Mouse (Mus musculus) hindbrain, embryonic 15.5 days (tissue): ENCODE data around the gene Asmt. TPM values are rescaled to one million over a fixed set of nuclear protein-coding genes. Genes with fewer than 3 reads are reported as not detected.
A peak's percentile ranks its signal among the peaks of the same experiment; 100 is the strongest.

Experiments used
- ATAC-seq: fragments of 200-750 bp; cut with Nextera tagmentation; 2 replicates; pipeline ENCODE4 v1.8.0; 2017; ENCODE audit warnings: low read depth, moderate number of reproducible peaks, moderate TSS enrichment; ENCODE audit not compliant: low FRiP score
- H3K27ac ChIP-seq: fragments of 300-500 bp; sonication (generic); replicated peaks from 2 replicates; pipeline ENCODE4 v1.5.1; 2015; ENCODE audit warnings: mild to moderate bottlenecking, inconsistent platforms
- H3K27me3 ChIP-seq: fragments of 300-500 bp; sonication (generic); 2 replicates; pipeline ENCODE4 v1.6.1; 2015; ENCODE audit warnings: control low read depth, inconsistent platforms
- H3K36me3 ChIP-seq: fragments of 300-500 bp; sonication (generic); 2 replicates; pipeline ENCODE4 v1.6.1; 2015; ENCODE audit warnings: control low read depth, inconsistent platforms
- H3K4me1 ChIP-seq: fragments of 300-500 bp; sonication (generic); replicated peaks from 2 replicates; pipeline ENCODE4 v1.6.1; 2015; ENCODE audit warnings: control low read depth, inconsistent platforms
- H3K4me2 ChIP-seq: fragments of 300-500 bp; sonication (generic); 2 replicates; pipeline ENCODE4 v1.6.1; 2015; ENCODE audit warnings: moderate library complexity, mild to moderate bottlenecking, inconsistent platforms
- H3K4me3 ChIP-seq: fragments of 300-500 bp; sonication (generic); 2 replicates; pipeline ENCODE4 v1.5.1; 2015; ENCODE audit warnings: mild to moderate bottlenecking, inconsistent platforms
- H3K9ac ChIP-seq: fragments of 300-500 bp; sonication (generic); 2 replicates; pipeline ENCODE4 v1.6.1; 2015; ENCODE audit warnings: inconsistent platforms
- H3K9me3 ChIP-seq: fragments of 300-500 bp; sonication (generic); 2 replicates; pipeline ENCODE4 v1.6.1; 2016; ENCODE audit warnings: control low read depth, inconsistent platforms
- WGBS: fragments of 180-500 bp; shearing (Covaris S2); methylation state at CpG from one replicate; pipeline ENCODE4 v1.1.7; 2015; 5-methylcytosine and 5-hydroxymethylcytosine counted together
- polyA plus RNA-seq: library from polyadenylated mRNA; unstranded; fragments of >200 nt; fragmentation: Nextera tagmentation; extraction: Ambion mirVana; gene quantifications from 2 replicates; pipeline ENCODE4 v1.2.1, GENCODE M21; 2015

Gene Asmt
- polyA plus RNA-seq = not detected in 2 replicates

DNA sequence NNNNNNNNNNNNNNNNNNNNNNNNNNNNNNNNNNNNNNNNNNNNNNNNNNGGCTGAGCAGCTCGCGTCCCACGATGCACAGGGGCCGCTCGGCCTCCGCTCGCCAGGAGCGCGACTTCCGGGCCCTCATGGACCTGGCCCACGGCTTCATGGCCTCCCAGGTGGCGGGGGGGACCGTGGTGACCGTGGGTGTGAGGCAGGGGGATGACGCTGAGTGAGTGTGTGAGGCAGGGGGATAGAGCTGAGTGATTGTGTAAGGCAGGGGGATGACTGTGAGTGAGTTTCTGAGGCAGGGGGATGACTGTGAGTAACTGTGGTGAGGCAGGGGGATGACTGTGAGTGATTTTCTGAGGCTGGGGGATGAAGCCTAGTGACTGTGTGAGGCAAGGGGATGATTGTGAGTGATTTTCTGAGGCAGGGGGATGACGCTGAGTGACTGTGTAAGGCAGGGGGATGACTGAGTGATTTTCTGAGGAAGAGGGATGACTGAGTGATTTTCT lies at the start of gene Asmt:
TSS of gene Asmt (plus strand) at position 51 of the 499 bp plus-strand sequence.
- H3K27me3 ChIP-seq = no peaks in the 10 kb centered on the region
- H3K4me1 ChIP-seq = no peaks in the 10 kb centered on the region
- H3K36me3 ChIP-seq = peaks cover 13% of the 10 kb centered on the region; the same call in 1 of the 2 replicates
- no peak within 1 kb of the TSS for H3K9ac ChIP-seq
- H3K27ac ChIP-seq = no peak within 1 kb of the TSS
- ATAC-seq = peak; percentile 81
- H3K4me2 ChIP-seq = no peak within 1 kb of the TSS
- peaks cover 15% of the 10 kb centered on the region for H3K9me3 ChIP-seq
- 95% methylated on average over 14 of the region's 16 CpGs for WGBS
- H3K4me3 ChIP-seq = no peak within 1 kb of the TSS

- peak; percentile 88 for ATAC-seq
- Histone ChIP-seq H3K9ac (no peak overlapping the region), H3K4me1 (no peaks in the 10 kb centered on the region), H3K27ac (no peak overlapping the region), H3K27me3 (no peaks in the 10 kb centered on the region), H3K36me3 (peaks cover 13% of the 10 kb centered on the region; the same call in 1 of the 2 replicates), H3K4me3 (no peak overlapping the region), H3K4me2 (no peak overlapping the region), H3K9me3 (peaks cover 15% of the 10 kb centered on the region)
- WGBS = 63% methylated on average over 22 of the region's 42 CpGs
Measured at GRCm38 (mm10) chrX:170673233-170673951, 948 bp downstream of the Asmt start.

- Histone ChIP-seq H3K9me3 (peaks cover 15% of the 10 kb centered on the region), H3K4me3 (peak overlapping the region; percentile 21), H3K27me3 (no peaks in the 10 kb centered on the region), H3K36me3 (peaks cover 13% of the 10 kb centered on the region; the same call in 1 of the 2 replicates), H3K9ac (no peak overlapping the region), H3K4me2 (peak overlapping the region; percentile 28; the same call in 1 of the 2 replicates), H3K4me1 (no peaks in the 10 kb centered on the region), H3K27ac (no peak overlapping the region)
- peak; percentile 74 for ATAC-seq
- 76% methylated on average over 23 of the region's 27 CpGs for WGBS
Measured at GRCm38 (mm10) chrX:170674229-170674771, 1.9 kb downstream of the Asmt start.

DNA sequence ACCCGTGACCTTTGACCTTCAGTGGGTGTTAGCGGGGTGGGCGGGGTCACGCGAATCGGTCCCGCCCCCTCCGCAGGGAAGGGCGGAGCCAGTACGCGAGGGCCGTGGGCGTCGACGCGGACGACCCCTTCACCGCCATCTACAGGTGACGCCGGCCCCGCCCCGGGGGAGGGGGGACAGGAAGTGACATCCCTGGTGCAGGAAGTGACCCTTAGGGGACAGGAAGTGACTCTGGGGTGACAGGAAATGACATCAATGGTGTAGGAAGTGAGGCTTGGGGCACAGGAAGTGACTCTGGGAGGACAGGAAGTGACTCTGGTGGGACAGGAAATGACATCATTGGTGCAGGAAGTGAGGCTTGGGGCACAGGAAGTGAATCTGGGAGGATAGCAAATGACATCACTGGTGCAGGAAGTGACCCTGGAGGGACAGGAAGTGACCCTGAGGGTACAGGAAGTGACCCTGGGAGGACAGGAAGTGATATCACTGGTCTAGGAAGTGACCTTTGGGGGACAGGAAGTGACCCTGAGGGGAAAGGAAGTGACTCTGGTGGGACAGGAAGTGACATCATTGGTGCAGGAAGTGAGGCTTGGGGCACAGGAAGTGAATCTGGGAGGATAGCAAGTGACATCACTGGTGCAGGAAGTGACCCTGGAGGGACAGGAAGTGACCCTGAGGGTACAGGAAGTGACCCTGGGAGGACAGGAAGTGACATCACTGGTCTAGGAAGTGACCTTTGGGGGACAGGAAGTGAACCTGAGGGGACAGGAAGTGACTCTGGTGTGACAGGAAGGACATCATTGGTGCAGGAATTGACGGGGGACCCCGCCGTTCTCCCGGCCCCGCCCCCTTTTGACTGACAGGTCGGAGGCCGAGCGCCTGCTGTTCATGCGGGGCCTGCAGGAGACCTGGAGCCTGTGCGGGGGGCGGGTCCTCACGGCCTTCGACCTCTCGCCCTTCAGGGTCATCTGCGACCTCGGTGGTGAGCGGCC lies 2.7 kb downstream of the Asmt start:
- H3K4me1 ChIP-seq = no peaks in the 10 kb centered on the region
- H3K4me3 ChIP-seq = no peak overlapping the region
- H3K4me2 ChIP-seq = no peak overlapping the region
- H3K36me3 ChIP-seq = peaks cover 13% of the 10 kb centered on the region; the same call in 1 of the 2 replicates
- H3K27ac ChIP-seq = no peak overlapping the region
- 75% methylated on average over 30 of the region's 39 CpGs for WGBS
- no peaks in the 10 kb centered on the region for H3K27me3 ChIP-seq
- H3K9me3 ChIP-seq = peaks cover 15% of the 10 kb centered on the region
- peak; percentile 29; the same call in 1 of the 2 replicates for ATAC-seq
- no peak overlapping the region for H3K9ac ChIP-seq

- H3K9me3 ChIP-seq = peaks cover 15% of the 10 kb centered on the region
- peaks cover 13% of the 10 kb centered on the region; the same call in 1 of the 2 replicates for H3K36me3 ChIP-seq
- no peak for ATAC-seq
- 96% methylated on average over 24 of the region's 39 CpGs for WGBS
- H3K9ac ChIP-seq = no peak overlapping the region
- H3K4me2 ChIP-seq = no peak overlapping the region
- no peak overlapping the region for H3K4me3 ChIP-seq
- H3K4me1 ChIP-seq = no peaks in the 10 kb centered on the region
- H3K27me3 ChIP-seq = no peaks in the 10 kb centered on the region
- no peak overlapping the region for H3K27ac ChIP-seq
Measured at GRCm38 (mm10) chrX:170675923-170676605, 3.6 kb downstream of the Asmt start.

DNA sequence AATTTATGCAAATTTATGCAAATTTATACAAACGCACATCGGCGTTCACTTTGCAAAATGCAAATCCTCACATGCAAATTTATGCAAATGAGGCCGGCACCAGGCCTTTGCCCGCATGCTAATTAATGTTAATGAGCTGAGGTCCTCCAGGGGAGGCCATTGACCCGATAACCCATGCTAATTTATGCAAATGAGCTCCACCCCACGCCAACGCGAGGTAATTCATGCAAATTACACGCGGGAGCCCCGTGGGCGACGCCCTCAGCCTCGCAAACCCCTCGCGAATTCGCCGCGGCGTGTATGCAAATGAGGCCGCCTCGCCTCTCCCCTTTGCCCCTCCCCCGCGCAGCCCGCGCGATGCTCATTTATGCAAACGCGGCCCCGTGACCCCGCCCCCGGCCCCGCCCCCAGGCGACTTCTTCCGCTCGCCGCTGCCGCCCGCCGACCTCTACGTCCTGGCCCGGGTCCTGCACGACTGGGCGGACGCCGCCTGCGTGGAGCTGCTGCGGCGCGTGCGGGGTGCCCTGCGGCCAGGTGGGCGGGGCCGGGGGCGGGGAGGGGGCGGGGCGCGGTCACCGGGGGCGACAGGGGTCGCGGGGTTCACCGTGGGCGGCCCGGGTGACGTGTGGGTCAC lies 4.3 kb downstream of the Asmt start:
- Histone ChIP-seq H3K9me3 (peaks cover 15% of the 10 kb centered on the region), H3K36me3 (peaks cover 13% of the 10 kb centered on the region; the same call in 1 of the 2 replicates), H3K4me2 (no peak overlapping the region), H3K9ac (no peak overlapping the region), H3K27me3 (no peaks in the 10 kb centered on the region), H3K4me3 (no peak overlapping the region), H3K4me1 (no peaks in the 10 kb centered on the region), H3K27ac (no peak overlapping the region)
- 89% methylated on average over 66 of the region's 67 CpGs for WGBS
- ATAC-seq = no peak

- Histone ChIP-seq H3K4me1 (no peaks in the 10 kb centered on the region), H3K27ac (no peak overlapping the region), H3K4me3 (no peak overlapping the region), H3K9me3 (peaks cover 15% of the 10 kb centered on the region), H3K9ac (no peak overlapping the region), H3K4me2 (no peak overlapping the region), H3K36me3 (peaks cover 13% of the 10 kb centered on the region; the same call in 1 of the 2 replicates), H3K27me3 (no peaks in the 10 kb centered on the region)
- no peak for ATAC-seq
- WGBS = 97% methylated on average over 17 of the region's 17 CpGs
Measured at GRCm38 (mm10) chrX:170677266-170677665, 4.8 kb downstream of the Asmt start.

GRCm38 (mm10) chrX:170677680-170678079 lies 5.2 kb downstream of the Asmt start:
- WGBS = 98% methylated on average over 41 of the region's 53 CpGs
- Histone ChIP-seq H3K4me1 (no peaks in the 10 kb centered on the region), H3K27ac (no peak overlapping the region), H3K9me3 (peaks cover 15% of the 10 kb centered on the region), H3K4me3 (no peak overlapping the region), H3K36me3 (peaks cover 13% of the 10 kb centered on the region; the same call in 1 of the 2 replicates), H3K4me2 (no peak overlapping the region), H3K9ac (no peak overlapping the region), H3K27me3 (no peaks in the 10 kb centered on the region)
- ATAC-seq = no peak
